Mouse (Mus musculus) spleen, adult 2 months (tissue): ENCODE measurements at regions not wholly inside any gene's neighbourhood (a gene's known extent, or its start where the extent isn't known, plus 50 kb on each side); places are given as distances from the start of the nearest gene placed in this dataset.

ENCODE experiments used
- DNase-seq, 2 experiments: peaks; one replicate each; pipeline versions ENCODE4 v3.0.0 to v3.0.0-alpha.2; 2012 to 2021; ENCODE audit warnings: low spot score in 2 of 2, low read depth in 1 of 2
- H3K27ac ChIP-seq: fragments of 200-500 bp; 2 replicates; pipeline ENCODE4 v1.5.1; 2012; ENCODE audit warnings: low read length, inconsistent platforms; ENCODE audit not compliant: insufficient read depth
- H3K27me3 ChIP-seq: fragments of 200-500 bp; 2 replicates; pipeline ENCODE4 v1.6.1; 2012; ENCODE audit warnings: mild to moderate bottlenecking, moderate library complexity, low read length, inconsistent platforms; ENCODE audit not compliant: control insufficient read depth, insufficient read depth
- H3K36me3 ChIP-seq: fragments of 200-500 bp; 2 replicates; pipeline ENCODE4 v1.6.1; 2012; ENCODE audit warnings: mild to moderate bottlenecking, low read length, inconsistent platforms; ENCODE audit not compliant: control insufficient read depth, insufficient read depth
- H3K4me1 ChIP-seq: fragments of 200-500 bp; 2 replicates; pipeline ENCODE4 v1.6.1; 2011; ENCODE audit warnings: inconsistent platforms; ENCODE audit not compliant: control insufficient read depth, insufficient read depth, insufficient read length
- H3K4me3 ChIP-seq: fragments of 200-500 bp; 2 replicates; pipeline ENCODE4 v1.5.1; 2011; ENCODE audit warnings: mild to moderate bottlenecking, inconsistent platforms; ENCODE audit not compliant: insufficient read depth, insufficient read length; ENCODE audit errors: extremely low read depth
- CTCF ChIP-seq: fragments of 200-500 bp; IDR thresholded peaks from 2 replicates; pipeline ENCODE4 v1.5.1; 2011; ENCODE audit warnings: mild to moderate bottlenecking, inconsistent platforms; ENCODE audit not compliant: insufficient read depth, insufficient read length, insufficient replicate concordance; ENCODE audit errors: extremely low read depth
- POLR2A ChIP-seq: fragments of 200-500 bp; IDR thresholded peaks from 2 replicates; pipeline ENCODE4 v1.6.1; 2011; ENCODE audit warnings: low read depth, low read length, inconsistent platforms
- WGBS: fragments of 180-500 bp; shearing (Covaris S2); methylation state at CpG from one replicate; pipeline ENCODE4 v1.1.7; 2018; 5-methylcytosine and 5-hydroxymethylcytosine counted together

GRCm38 (mm10) chr17:10128591-10128990, 191.1 kb downstream of the Qk start:
- no peak for DNase-seq
- Histone ChIP-seq H3K4me1 (no peaks in the 10 kb centered on the region), H3K4me3 (no peak overlapping the region), H3K36me3 (no peaks in the 10 kb centered on the region), H3K27me3 (no peaks in the 10 kb centered on the region), H3K27ac (no peak overlapping the region)
- TF ChIP-seq CTCF (no peak), POLR2A (no peak)
- 89% methylated on average over 8 of the region's 8 CpGs for WGBS

DNA sequence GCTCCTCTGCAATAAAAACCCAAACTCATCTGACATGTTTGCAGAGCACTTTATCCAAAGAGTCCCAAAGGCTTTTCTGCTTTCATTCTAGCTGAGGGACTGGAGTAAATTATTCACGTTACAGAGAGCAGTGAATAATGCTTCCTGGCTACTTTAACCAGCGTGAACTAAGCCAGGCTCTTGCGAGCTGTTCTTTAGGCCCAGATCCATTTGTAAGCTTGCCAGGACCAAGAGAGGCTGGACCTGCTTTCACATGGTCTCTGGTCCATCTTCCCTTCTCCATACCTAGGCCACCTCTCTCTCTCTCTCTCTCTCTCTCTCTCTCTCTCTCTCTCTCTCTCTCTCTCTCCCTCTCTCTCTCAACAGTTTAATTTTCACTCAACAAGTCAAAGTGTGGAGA, 197.2 kb downstream of the Qk start:
- Histone ChIP-seq H3K27ac (no peak overlapping the region), H3K36me3 (no peaks in the 10 kb centered on the region), H3K4me3 (no peak overlapping the region), H3K27me3 (no peaks in the 10 kb centered on the region), H3K4me1 (no peaks in the 10 kb centered on the region)
- WGBS: 80% methylated on average over 3 of the region's 3 CpGs
- TF ChIP-seq POLR2A: no peak
- TF ChIP-seq CTCF: no peak
- no peak for DNase-seq

DNA sequence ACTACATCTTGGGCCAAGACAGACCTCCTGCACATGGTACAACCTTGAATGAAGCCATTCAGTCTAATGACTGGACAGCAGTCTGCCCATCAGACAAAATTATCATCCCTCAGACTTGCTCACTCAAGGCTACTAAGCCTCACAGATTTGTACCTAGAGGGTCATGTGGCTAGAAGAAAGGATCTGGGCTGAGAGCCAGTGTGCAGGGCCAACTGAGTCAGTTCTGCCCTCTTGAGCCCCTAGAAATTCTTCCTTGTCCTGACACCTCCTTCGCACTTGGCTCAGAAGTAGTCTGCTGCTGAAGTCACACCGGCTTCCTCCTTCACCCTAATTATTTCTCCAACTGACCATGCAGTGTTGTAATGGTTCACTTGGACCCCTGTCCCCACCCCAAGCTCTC, 207.5 kb downstream of the Qk start:
- Histone ChIP-seq H3K4me1 (no peaks in the 10 kb centered on the region), H3K27ac (no peak overlapping the region), H3K4me3 (no peak overlapping the region), H3K36me3 (no peaks in the 10 kb centered on the region), H3K27me3 (no peaks in the 10 kb centered on the region)
- 88% methylated on average over 2 of the region's 2 CpGs for WGBS
- TF ChIP-seq POLR2A: no peak
- TF ChIP-seq CTCF: no peak
- no peak for DNase-seq

DNA sequence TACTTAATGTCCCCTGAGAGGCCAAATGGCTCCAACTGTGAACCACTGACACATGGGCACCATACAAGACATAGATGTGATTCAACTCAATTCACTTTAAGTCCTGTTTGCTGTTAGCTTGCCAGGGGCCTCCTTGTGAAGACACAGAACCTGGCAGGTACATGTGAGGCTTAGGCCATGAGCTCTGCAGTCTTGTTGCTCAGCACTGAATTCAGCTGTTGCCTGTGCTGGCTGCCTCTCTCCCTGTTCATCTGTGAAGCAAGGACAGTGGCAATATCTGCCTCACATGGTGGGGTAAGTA, 209.3 kb downstream of the Qk start:
- TF ChIP-seq CTCF (no peak), POLR2A (no peak)
- Histone ChIP-seq H3K4me1 (no peaks in the 10 kb centered on the region), H3K27me3 (no peaks in the 10 kb centered on the region), H3K4me3 (no peak overlapping the region), H3K36me3 (no peaks in the 10 kb centered on the region), H3K27ac (no peak overlapping the region)
- DNase-seq: no peak

DNA sequence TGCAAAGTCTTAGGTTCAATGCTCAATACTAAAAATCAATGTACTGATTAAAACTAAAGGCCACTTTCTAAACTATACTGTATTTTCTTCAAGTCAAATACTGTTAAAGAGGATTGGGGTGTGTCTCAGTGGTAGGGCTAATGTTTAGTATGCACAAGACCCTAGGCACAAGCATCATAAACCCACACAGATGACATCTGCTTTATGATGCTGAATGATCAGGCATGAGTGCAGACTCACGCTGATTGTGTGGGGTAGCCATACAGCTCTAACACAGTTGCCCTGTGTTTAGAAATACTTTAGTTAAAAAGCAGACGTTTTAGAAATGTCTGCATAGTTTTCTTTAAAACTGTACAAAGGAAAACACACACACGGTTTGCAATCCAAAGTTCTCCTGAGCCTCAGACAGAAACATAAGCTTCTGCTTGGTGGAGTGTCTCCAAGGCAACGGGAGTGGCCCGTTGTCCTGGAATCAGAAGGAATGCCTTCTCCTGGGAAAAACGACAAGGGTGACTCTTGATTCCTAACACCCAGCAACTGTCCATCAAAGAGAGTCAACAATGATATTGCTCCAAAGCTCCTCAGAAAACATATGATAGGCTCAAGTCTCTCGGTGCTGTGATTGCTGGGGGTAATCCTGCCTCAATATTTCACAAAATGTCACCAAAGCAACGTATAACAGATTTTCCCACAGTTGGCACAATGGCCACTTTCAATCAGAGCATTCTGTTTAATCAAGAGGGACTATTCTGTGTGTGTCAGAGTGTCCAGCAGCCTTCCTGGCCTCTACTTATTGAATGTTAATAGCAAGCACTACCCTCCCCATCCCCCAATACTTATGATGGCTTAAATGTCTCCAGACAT, 209.9 kb downstream of the Qk start:
- H3K36me3 ChIP-seq: no peaks in the 10 kb centered on the region
- 81% methylated on average over 8 of the region's 8 CpGs for WGBS
- no peak for DNase-seq
- no peak overlapping the region for H3K27ac ChIP-seq
- TF ChIP-seq POLR2A: no peak
- TF ChIP-seq CTCF: no peak
- no peaks in the 10 kb centered on the region for H3K27me3 ChIP-seq
- H3K4me1 ChIP-seq: no peaks in the 10 kb centered on the region
- H3K4me3 ChIP-seq: no peak overlapping the region

- TF ChIP-seq POLR2A (no peak), CTCF (no peak)
- Histone ChIP-seq H3K27me3 (no peaks in the 10 kb centered on the region), H3K36me3 (no peaks in the 10 kb centered on the region), H3K4me1 (peaks cover 4% of the 10 kb centered on the region; the same call in 1 of the 2 replicates), H3K4me3 (no peak overlapping the region), H3K27ac (no peak overlapping the region)
- no peak for DNase-seq
- WGBS: 83% methylated on average over 3 of the region's 3 CpGs
Measured at GRCm38 (mm10) chr17:10105299-10105698, 214.4 kb downstream of the Qk start.

GRCm38 (mm10) chr17:10098199-10098598, 221.5 kb downstream of the Qk start:
- Histone ChIP-seq H3K4me1 (peaks cover 7% of the 10 kb centered on the region; the same call in 1 of the 2 replicates), H3K27ac (no peak overlapping the region), H3K27me3 (no peaks in the 10 kb centered on the region), H3K4me3 (no peak overlapping the region), H3K36me3 (no peaks in the 10 kb centered on the region)
- no peak for TF ChIP-seq CTCF
- no peak for TF ChIP-seq POLR2A
- WGBS: 70% methylated on average over 4 of the region's 4 CpGs
- DNase-seq: no peak
